Mouse (Mus musculus): Measurements from ENCODE around the gene Capn7. TPM values are rescaled to one million over a fixed set of nuclear protein-coding genes. Genes with fewer than 3 reads are reported as not detected.

The Capn7 gene
- total and polyA plus RNA-seq, 3 experiments: 12.7 to 53.5 (median 37.3) TPM

DNA sequence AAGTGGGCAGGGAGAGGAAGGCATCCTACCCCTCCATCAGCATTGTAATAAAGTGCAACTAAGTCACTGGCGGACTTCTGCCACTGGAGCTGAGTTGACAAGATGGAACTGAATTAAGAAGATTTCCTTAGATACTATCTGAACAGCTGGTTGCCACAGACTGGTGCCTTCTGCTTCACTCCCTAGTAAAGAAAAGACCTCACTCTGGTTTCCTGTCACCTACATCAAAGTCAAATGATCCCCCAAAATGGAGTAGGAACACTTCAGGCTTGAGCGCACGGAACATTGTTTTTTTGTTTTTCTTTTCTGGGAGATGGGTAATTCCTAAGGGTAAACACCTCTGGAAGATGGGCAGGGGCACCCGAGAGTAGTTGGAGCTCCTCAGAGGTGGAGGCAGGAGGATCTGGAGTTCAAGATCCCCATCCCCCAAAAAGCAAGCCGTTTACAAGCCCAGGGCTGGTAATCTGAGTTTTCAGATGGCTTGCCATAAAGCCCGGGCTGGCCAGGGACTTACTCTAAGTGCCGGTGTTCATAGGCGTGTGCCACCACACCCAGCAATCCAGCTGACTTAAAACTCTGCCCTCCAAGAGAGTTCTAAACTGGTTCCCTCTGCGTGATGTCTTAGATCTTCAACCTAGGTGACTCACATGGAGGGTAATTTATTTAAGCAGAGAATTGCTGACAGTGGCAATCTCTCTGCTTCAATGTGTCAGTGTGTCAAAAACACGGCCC, 78.0 kb downstream of the Capn7 start:
- DNase-seq: peak; percentile 41

DNA sequence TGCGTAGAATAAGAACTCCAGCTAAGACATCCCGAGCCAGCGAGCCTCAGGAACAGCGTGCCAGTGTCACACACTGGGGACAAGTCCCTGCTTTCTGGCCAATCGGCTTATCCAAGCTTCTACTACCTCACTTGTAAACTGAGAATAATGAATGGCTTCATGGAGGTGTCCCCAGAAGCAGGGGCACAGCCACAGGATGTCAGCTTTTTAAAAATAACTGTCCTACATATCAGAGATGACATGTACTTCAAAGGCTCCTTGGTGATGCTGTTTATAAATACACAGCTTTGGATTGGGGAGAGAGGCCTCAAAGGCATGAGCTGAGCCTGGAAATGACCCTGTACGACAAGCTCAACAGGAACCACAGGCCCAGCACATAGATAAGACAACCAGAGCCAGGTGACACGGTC, 78.5 kb downstream of the Capn7 start:
- DNase-seq: peak; percentile 27

DNA sequence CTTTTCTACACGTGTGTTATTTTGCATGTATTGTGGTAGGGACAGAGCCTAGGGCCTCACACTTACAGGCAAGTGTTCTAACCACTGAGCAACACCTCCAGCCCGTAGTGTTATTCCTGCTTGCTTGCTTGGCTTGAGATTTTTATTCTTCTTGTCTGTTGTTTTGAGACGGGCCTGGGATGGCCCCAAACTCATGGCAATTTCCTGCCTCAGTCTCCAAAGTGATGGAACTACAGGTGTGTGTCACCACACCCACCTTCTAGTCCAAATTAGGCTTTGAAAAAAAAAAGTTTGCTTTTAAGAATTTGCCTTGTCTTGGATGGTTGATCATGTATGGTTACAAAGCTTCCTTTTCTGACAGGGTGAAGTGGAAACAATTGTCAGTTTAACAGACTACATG, 80.0 kb downstream of the Capn7 start:
- no peak for DNase-seq

DNA sequence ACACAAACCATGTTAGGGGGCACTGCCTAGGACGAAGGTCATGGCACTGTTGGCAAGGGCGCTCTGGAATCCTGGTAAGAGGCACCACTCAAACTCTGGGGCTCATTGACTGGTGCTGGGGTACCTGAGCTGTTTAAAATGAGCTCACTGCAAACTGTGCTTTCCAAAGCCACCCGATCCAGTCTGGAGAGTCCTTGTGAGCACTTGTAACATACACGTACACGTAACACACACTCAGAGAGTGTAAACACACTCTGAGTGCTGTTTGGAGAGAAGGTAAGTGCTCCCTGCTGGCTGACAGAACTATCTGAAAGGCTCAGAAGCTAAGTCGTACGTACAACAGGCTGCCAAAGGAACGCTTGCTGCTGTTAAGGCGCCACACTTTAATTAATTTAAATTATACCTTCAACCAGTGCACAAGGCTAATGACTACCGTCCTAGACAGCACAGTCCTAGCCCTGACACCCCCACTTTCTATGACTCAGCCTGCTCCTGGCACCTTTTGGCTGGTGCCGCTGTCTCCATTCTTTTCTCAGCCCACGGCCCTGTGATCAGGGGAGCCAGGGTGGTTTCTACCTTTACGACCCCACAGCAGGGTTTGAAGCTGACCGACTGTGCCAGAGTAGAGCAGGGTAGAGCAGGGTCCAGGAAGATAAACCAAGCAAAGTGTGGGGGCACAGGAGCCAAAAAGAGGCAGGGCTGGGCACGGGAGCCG, 80.6 kb downstream of the Capn7 start:
- peak; percentile 66 for DNase-seq

DNA sequence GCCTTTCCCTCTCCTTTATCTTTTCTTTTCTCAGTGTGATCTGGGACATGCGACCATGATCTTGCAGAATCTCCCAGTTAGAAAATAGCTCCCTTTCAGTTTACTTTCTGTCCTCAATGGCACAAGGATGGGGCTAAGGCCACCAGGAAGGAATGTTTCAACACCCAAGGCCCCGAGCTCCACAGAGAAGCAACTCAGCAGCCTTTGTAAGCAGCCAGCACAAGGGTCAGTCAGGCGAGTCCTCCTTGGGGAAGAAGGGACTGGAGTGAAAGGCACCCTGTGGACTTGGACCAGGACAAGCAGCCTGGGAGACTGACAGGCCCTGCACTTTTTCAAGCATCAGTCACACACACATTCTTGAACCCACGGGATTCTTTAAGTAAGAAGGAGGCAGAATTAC, 82.8 kb downstream of the Capn7 start:
- peak; percentile 22 for DNase-seq

DNA sequence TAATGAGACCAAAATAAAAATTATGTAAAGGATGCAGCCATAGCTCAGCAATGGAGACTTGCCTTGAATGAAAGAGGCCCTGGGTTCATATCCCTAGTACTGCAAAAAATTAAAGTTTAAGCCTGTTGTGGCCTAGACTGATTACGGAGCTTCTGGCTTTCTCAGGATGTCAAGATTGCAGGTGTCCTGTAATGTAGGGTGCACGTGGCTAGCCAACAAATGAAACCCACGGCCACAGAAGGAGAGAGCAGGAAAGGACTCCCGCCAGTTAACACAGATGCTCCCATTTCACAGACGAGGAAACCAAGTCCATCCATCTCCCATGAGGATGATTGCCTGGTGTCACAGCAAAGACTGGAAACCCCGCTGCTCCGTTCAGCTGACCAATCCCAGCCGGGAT, 83.7 kb downstream of the Capn7 start:
- no peak for DNase-seq

DNA sequence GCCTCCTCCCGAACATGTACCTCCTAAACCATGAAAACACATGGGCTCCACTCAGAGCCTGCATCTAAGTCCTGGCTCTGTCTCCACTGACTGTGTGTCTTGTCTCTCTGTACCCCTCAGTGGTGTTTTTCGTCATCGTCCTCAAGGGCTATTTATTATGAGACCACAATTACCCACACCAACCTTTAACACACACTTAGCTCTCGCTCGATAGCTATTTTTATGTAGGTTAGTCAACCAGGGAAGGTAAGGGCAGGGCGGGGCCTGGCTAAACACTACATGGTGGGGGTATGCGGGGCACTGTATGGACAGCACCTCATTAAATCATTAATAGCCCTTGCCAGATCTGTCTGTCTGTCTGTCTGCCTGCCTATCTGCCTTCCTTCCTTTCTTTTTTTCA, 84.1 kb downstream of the Capn7 start:
- no peak for DNase-seq

DNA sequence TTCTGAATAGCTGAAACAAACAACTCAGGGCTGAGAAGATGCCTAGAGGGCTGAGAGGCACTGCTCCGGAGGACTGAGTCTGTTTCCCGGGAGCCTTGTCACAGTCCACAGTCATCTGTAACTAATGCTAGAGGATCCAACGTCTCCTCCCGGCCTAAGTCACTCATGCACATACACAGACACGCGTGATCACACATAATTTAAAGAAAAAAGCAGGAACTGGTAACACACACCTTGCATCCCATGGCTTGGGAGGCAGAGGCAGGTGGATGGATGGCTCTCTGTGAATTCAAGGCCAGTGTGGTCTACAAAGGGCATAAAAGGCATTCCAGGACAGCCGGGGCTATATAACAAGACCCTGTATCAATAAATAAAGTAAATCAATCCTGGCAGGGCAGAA, 84.5 kb downstream of the Capn7 start:
- DNase-seq: no peak

Other genes with a start within 250 kb of the Capn7 start
- 10 to 100 TPM; 71.2 to 84.4 TPM for gene Smim4, start 207.7 kb upstream of the Capn7 start, total RNA-seq (2021)
- gene Smim4, start 207.7 kb upstream of the Capn7 start, polyA plus RNA-seq (2012; rRNA removed): 133 TPM in 2 replicates
- gene Nt5dc2, start 205.6 kb upstream of the Capn7 start, total RNA-seq (2021): 10 to 100 TPM; 22.5 to 33.3 TPM
- 107 and 124 TPM in 2 replicates for gene Nt5dc2, start 205.6 kb upstream of the Capn7 start, polyA plus RNA-seq (2012; rRNA removed)
- 10 to 100 TPM; 55.8 to 67.6 TPM for gene Stab1, start 168.0 kb upstream of the Capn7 start, total RNA-seq (2021)
- 80.5 and 82.1 TPM in 2 replicates for gene Stab1, start 168.0 kb upstream of the Capn7 start, polyA plus RNA-seq (2012; rRNA removed)
- gene Tnnc1, start 128.3 kb upstream of the Capn7 start, total RNA-seq (2021): 1 to 10 TPM; 1.3 to 1.7 TPM
- 0.36 TPM in 1 of 2 replicates, not detected in the other for gene Tnnc1, start 128.3 kb upstream of the Capn7 start, polyA plus RNA-seq (2012; rRNA removed)
- 100 to 1,000 TPM; 249 to 309 TPM for gene Nisch, start 119.7 kb upstream of the Capn7 start, total RNA-seq (2021)
- gene Nisch, start 119.7 kb upstream of the Capn7 start, polyA plus RNA-seq (2012; rRNA removed): 412 and 462 TPM in 2 replicates
- gene Sema3g, start 118.8 kb upstream of the Capn7 start, total RNA-seq (2021): 10 to 100 TPM in 1 of 2 experiments, 1 to 10 TPM in 1; 5.2 to 11.2 TPM
- 8.7 and 10.9 TPM in 2 replicates for gene Sema3g, start 118.8 kb upstream of the Capn7 start, polyA plus RNA-seq (2012; rRNA removed)
- 1 to 10 TPM; 6.1 to 7.3 TPM for gene Phf7, start 85.3 kb upstream of the Capn7 start, total RNA-seq (2021)
- 4.6 and 4.8 TPM in 2 replicates for gene Phf7, start 85.3 kb upstream of the Capn7 start, polyA plus RNA-seq (2012; rRNA removed)
- gene Bap1, start 85.2 kb upstream of the Capn7 start, total RNA-seq (2021): 10 to 100 TPM; 59.5 to 60.5 TPM
- gene Bap1, start 85.2 kb upstream of the Capn7 start, polyA plus RNA-seq (2012; rRNA removed): 63.2 and 72.0 TPM in 2 replicates
- 1 to 10 TPM; 1.7 to 2.1 TPM for gene Dnah1, start 12.7 kb upstream of the Capn7 start, total RNA-seq (2021)
- gene Dnah1, start 12.7 kb upstream of the Capn7 start, polyA plus RNA-seq (2012; rRNA removed): 0.71 and 1.3 TPM in 2 replicates
- 100 to 1,000 TPM; 111 to 164 TPM for gene Sh3bp5, start 99.4 kb downstream of the Capn7 start, total RNA-seq (2021)
- 21.1 and 28.5 TPM in 2 replicates for gene Sh3bp5, start 99.4 kb downstream of the Capn7 start, polyA plus RNA-seq (2012; rRNA removed)
- gene Eaf1, start 157.8 kb downstream of the Capn7 start, total RNA-seq (2021): 10 to 100 TPM; 51.9 to 76.2 TPM
- gene Eaf1, start 157.8 kb downstream of the Capn7 start, polyA plus RNA-seq (2012; rRNA removed): 54.2 and 66.7 TPM in 2 replicates
- 10 to 100 TPM; 18.7 TPM for gene Mettl6, start 158.4 kb downstream of the Capn7 start, total RNA-seq (2021)
- gene Mettl6, start 158.4 kb downstream of the Capn7 start, polyA plus RNA-seq (2012; rRNA removed): 3.8 and 5.0 TPM in 2 replicates